Mouse (Mus musculus) left cerebral cortex, adult 18-20 months (tissue): ENCODE measurements at regions not wholly inside any gene's neighbourhood (a gene's known extent, or its start where the extent isn't known, plus 50 kb on each side); places are given as distances from the start of the nearest gene placed in this dataset.

Experiments used
- DNase-seq, 2 experiments: peaks; one replicate each; pipeline ENCODE4 v3.0.0; 2021 to 2022; ENCODE audit warnings: low spot score in 2 of 2, mixed read lengths in 1 of 2

- DNase-seq = peak; percentile 16
Measured at GRCm38 (mm10) chr6:49989585-49990521, 120.2 kb upstream of the Mpp6 start.

DNA sequence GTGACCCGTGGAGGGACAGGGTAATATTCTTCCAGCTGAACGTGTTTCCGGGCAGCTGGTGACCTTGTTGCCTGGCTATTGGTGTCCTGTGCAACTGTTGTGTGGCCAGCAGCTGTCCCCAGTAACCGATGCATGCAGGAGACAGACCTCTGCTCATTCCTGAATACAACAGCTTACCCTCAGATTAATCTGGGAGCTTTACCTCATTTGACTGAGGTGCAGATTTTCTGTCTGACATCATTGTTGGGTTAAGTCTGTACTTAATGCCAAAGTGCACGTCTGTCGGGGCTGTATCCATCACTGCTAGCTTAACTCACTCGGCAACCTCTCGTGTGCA lies 119.6 kb upstream of the Mpp6 start:
- DNase-seq = no peak

DNA sequence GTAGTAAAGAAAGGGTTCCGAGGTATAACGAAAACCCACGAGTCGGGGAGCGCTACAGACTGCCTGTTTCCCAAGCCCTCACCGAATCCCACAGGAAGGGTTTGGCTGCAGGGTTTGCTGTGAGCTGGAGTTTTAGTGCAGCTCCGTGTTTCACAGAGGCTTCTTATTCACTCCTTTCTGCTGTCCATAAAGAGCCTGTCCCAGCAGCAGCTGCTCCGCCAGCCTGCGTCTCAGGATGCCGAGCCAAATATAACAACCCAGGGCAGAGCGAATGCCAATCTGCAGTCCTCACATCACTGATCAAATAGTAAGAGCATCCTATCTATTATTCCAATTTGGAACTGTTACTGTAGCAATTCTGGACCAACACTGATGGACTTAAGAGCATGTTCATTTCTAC lies 110.7 kb upstream of the Mpp6 start:
- DNase-seq = no peak

DNA sequence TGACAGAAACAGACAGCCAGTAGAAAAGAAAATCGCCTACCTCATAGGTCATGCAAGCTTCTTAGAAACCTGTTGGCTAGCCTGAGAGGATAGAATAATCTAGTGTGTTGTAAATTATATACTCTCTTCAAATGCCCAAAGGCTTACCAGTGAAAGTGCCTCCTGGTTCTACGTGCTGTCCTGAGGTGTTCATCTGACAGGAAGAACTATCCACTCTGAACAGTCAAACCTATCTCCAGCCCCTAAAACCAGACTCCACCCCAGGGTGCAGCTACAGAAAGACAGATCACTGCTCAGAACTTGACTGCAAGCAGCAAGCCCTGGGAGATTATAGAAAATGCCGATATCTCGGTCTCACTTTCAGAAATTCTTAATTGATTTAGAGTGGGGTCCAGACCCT lies 102.0 kb upstream of the Mpp6 start:
- DNase-seq = no peak

DNA sequence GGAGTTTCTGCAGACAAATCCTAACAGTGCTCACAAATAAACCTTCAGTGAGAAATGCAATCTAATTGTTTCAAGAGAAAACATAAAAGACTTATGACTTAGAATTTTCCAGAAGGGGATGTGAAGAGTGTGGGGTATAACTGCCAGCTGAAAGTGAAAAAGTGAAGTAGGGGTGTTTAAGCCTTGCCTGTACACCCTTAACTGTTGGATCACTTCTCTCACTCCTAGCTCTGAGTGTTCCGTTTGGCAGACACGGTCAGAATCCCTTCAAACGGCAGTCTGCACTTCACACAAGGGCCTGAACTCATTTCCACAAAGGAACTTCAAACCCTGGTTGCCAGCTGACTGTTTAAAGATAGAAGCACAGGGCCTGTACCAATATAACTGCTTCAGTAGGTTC lies 101.2 kb upstream of the Mpp6 start:
- DNase-seq = no peak

DNA sequence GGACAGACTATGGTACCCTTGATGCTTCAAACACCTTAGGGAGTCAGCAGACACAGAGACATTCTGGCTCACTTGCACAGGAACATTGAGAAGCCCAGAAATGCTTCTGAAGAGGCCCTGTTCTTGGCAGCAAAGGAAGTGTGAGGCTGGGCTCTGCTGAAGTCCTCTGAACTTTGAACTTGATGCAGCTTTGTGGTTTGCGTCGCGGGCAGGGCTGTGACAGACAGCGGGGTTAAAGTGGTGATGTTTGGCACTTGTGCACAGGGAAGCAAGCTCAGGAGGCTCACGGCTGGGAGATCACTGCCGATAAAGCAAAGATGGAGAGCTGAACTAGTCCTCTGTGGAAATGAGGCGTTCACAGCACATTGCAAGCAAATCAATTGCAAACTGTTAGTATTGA lies 100.7 kb upstream of the Mpp6 start:
- DNase-seq = no peak

- DNase-seq = no peak
Measured at GRCm38 (mm10) chr6:50009856-50010255, 100.2 kb upstream of the Mpp6 start.

GRCm38 (mm10) chr6:50011071-50011470 lies 99.0 kb upstream of the Mpp6 start:
- no peak for DNase-seq

GRCm38 (mm10) chr6:50011746-50012453 lies 98.1 kb upstream of the Mpp6 start:
- DNase-seq = no peak

DNA sequence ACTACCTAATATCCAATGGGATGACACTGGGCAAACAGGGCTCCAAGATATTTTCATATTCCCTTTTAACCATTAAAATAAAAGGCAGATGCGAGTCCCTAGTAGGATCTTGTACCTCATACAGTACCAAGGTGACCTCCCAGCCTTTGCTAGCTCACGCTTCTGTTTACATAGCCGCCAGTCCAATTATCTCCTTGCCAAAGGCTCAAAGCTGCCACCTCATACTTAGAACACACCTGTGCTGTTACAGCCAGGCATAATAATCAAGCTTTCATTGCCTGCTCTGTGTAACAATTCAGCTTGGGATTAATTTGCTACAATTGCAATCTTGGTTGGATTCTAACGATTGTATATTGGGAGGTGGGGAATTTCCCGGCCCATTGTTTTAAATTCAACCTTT lies 97.0 kb upstream of the Mpp6 start:
- DNase-seq = no peak

GRCm38 (mm10) chr6:50013842-50014241 lies 96.2 kb upstream of the Mpp6 start:
- no peak for DNase-seq

DNA sequence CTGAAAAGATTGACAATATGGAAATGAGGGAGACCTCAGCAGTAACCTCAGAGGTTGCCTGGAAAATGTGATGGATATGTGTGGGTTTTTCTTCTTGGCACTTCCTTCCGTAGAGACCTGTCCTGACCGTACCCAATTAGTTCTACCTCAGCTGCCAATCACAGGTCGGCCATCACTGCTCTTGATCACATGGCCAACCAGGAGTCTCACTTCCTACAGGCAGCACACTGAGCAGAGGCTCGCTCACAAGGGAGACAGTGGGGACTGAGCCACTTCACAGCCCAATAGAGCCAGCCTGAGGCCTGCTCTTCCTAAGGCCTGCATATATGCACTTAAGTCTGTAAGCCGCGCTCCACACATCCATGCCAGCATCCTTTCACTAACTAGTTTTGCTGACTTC lies 82.1 kb upstream of the Mpp6 start:
- no peak for DNase-seq

DNA sequence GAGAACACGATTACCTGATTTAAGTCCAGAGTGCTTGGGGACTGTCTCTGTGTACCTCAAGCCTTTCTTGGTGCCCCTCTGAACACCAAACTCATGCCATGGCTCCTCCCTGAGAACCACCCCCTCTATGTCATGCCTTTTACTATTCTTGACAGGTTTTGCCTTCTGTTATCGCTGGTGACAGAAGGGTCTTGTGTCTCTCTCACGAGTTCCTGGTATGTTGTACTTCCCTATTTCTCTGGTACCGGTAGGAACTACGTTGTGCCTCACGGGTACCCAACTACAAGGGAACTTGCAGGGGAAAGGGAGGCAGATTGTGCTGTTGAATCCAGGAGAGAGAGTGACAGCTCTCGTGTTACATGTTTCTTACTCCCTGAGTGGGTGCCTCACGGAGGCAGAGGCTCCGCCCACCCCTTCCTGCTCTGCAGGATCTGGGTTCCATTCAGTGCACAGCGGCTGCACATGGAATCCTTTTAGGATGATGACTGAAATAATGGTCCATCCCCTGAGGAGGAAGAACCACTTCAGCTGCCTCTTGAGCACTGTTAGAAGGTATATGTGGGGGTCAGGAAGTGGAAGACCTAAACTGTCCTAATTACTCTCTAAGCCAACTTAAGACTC lies 80.0 kb upstream of the Mpp6 start:
- no peak for DNase-seq

GRCm38 (mm10) chr6:50031356-50031755 lies 78.7 kb upstream of the Mpp6 start:
- DNase-seq = no peak

- DNase-seq = no peak
Measured at GRCm38 (mm10) chr6:50032894-50033595, 77.0 kb upstream of the Mpp6 start.

DNA sequence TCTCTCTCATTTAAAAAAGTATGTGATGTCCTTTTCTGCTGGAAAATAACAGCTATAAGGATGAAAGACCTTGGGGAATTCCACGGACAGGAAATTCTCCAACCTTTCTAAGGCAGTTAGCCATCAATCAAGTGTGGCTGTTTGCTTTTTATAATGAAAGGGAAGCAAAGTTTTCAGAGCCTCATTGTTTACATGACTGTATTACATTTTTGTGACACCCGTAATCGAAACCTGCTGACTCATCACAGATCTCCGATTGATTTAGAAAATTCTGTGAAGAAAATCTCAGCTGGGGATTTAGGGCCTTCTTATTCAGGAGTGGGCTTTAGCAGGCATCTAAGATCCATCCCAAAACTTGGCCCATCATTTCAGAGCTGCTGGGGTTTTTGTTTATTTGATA lies 72.4 kb upstream of the Mpp6 start:
- no peak for DNase-seq

DNA sequence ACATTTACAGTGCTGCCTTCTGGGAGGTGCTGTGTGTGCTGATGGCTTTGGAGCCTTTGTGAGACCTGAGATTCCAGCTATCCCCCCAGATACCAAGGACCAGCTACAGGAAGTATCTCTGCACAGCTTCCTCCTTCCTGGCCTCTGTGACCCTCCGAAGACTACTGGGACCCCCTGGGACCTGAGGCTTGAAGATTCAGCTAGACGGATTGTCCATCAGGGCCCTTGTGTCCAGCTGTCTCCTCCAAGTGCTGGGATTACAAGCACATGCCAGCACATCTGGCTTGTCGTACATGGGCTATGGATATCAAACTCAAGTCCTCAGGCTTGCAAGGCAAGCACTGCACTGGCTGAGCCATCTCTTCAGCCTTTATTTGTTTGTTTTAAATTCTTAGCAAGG lies 71.7 kb upstream of the Mpp6 start:
- no peak for DNase-seq

- DNase-seq = no peak
Measured at GRCm38 (mm10) chr6:50041044-50041443, 69.0 kb upstream of the Mpp6 start.

DNA sequence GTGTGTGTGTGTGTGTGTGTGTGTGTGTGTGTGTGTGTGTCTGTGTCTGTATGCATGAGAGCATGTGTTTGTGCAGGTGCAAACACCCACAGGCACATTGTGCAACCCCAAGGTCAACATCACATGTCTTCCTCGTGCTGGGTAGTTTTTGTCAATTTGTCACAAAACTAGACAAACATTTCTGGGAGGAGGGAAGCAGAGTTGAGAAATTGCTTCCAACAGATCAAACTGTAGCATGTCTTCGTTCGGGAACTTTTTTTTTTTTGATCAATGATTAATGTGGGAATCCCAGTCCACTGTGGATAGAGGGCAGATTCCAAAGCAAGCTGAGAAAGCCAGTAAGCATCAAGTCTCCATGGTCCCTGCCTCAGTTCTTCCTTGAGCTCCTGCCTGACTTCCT lies 67.9 kb upstream of the Mpp6 start:
- DNase-seq = no peak

GRCm38 (mm10) chr6:50044165-50044564 lies 65.9 kb upstream of the Mpp6 start:
- no peak for DNase-seq

DNA sequence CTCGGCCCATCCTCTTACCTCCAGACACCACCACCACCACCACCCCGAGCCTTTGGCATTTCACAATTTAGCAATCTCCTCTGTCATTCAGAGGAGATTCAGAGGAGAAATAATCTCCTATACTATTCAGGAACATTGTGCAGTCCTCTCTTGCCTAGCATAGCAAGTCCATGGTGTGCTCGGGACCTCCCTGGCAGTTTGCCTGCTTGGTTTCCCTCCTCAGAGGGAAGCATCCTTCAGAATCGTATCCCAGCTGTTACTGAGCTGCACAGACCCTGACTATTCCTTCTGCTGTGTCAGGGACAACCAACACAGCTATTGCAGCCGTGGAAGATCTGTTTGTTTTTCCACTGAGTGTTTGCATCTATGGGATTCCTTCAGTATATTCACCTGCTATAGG lies 63.3 kb upstream of the Mpp6 start:
- no peak for DNase-seq

GRCm38 (mm10) chr6:50052416-50052815 lies 57.6 kb upstream of the Mpp6 start:
- DNase-seq = no peak
